ENCODE assay signal across 19 mouse cellular contexts in the genomic region with DNA sequence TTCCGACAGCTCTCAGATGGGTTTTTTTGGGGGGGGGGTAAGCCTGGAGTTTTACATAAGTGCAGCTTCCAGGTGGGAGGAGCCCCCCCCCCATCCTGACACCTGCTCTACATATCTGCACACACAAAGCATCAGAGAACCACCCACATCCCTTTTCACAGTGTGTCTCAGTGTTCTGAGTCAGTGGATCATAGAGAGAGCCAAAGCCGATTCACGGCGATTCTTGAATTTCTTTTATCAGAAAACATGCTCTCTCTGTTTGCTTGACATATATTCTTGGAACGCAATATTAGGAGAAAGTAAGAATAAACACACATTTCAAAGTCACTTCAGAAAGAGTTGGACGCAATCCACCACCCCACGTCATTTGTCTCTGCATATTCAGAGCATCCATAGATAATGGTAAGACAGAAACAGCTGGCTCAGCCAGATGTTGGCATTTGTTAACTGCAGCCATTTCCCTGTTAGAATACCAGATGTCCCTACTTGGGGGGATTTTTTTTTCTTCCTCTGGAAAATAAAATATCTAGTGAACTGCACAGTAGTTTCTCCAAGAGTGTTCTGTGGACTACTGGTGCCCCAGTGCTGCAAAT.
DNase-seq lines count a peak whose midpoint lies in the region; ATAC-seq lines count a peak whose summit lies in the region.
"Had no signal": no experiment of that assay in that cellular context is flagged by ENCODE, and none has a peak within 500 bp of the region (broad histone marks: within the 10 kb centered on the region; RNA-seq: fewer than 3 reads in every experiment).

No protein-coding gene starts in this region.

- H3K4me1 ChIP-seq in hindbrain, embryonic 14.5 days (replicated peaks; ENCODE audit: control insufficient read depth, insufficient read depth, low read length): no peaks in the 10 kb centered on the region
- peaks cover 16% of the 10 kb centered on the region; the same call in 1 of the 2 replicates for H3K4me1 ChIP-seq in hindbrain, embryonic 13.5 days (replicated peaks)
- no peaks in the 10 kb centered on the region for H3K4me1 ChIP-seq in liver, embryonic 12.5 days
- H3K4me1 ChIP-seq: megakaryocyte, embryonic 14.5 days had no signal

- DNase-seq in hindbrain, embryonic 14.5 days (ENCODE audit: low spot score): peak; percentile 30
- DNase-seq in left cerebral cortex, postnatal 25 days (ENCODE audit: low spot score in 2 of 2): peak; percentile 26 to 52
- DNase-seq in left cerebral cortex, postnatal 4 days: no peak
- peak; percentile 26 to 42 for DNase-seq in right cerebral cortex, adult 2 months (ENCODE audit: low spot score in 2 of 2)
- DNase-seq in right cerebral cortex, postnatal 4 days: no peak
- DNase-seq: adrenal gland, postnatal 36 days; cerebellum, adult 9-11 months; thymus, postnatal 25 days had no signal

- no peaks in the 10 kb centered on the region for H3K27me3 ChIP-seq in hindbrain, embryonic 14.5 days (ENCODE audit: control insufficient read depth, insufficient read depth, low read length)
- 0 out of 2 replicates have a peak, but pooled peaks cover 2% of the 10 kb centered on the region for H3K27me3 ChIP-seq in hindbrain, embryonic 13.5 days
- peaks cover 17% of the 10 kb centered on the region; the same call in 1 of the 2 replicates for H3K27me3 ChIP-seq in liver, embryonic 12.5 days (replicated peaks)
- H3K27me3 ChIP-seq: intestine, embryonic 15.5 days; megakaryocyte, embryonic 14.5 days had no signal

- H3K27ac ChIP-seq in hindbrain, embryonic 14.5 days: no peak overlapping the region
- H3K27ac ChIP-seq in hindbrain, embryonic 13.5 days: no peak overlapping the region
- no peak overlapping the region for H3K27ac ChIP-seq in liver, embryonic 12.5 days
- H3K27ac ChIP-seq: embryonic facial prominence, embryonic 15.5 days; forebrain, embryonic 10.5 days; heart, embryonic 13.5 days; hindbrain, embryonic 10.5 days; intestine, embryonic 15.5 days; limb, embryonic 13.5 days had no signal

- no peaks in the 10 kb centered on the region for H3K9me3 ChIP-seq in hindbrain, embryonic 14.5 days (ENCODE audit: control insufficient read depth, low read length)
- no peaks in the 10 kb centered on the region for H3K9me3 ChIP-seq in hindbrain, embryonic 13.5 days
- H3K9me3 ChIP-seq in liver, embryonic 12.5 days (replicated peaks): no peaks in the 10 kb centered on the region
- H3K9me3 ChIP-seq: embryonic facial prominence, embryonic 15.5 days; forebrain, embryonic 10.5 days; heart, embryonic 13.5 days; hindbrain, embryonic 10.5 days; intestine, embryonic 15.5 days; limb, embryonic 13.5 days had no signal

- ATAC-seq in hindbrain, embryonic 14.5 days (ENCODE audit: low FRiP score): no peak
- no peak for ATAC-seq in hindbrain, embryonic 13.5 days (ENCODE audit: low FRiP score)
- ATAC-seq in liver, embryonic 12.5 days: no peak
- ATAC-seq: midbrain, embryonic 16.5 days had no signal

- no peak overlapping the region for H3K4me2 ChIP-seq in hindbrain, embryonic 14.5 days (replicated peaks)
- no peak overlapping the region for H3K4me2 ChIP-seq in hindbrain, embryonic 13.5 days
- no peak overlapping the region for H3K4me2 ChIP-seq in liver, embryonic 12.5 days
- H3K4me2 ChIP-seq: embryonic facial prominence, embryonic 15.5 days; heart, embryonic 13.5 days; intestine, embryonic 15.5 days; limb, embryonic 13.5 days had no signal

- 81% methylated on average over 7 of the region's 7 CpGs for WGBS in hindbrain, embryonic 14.5 days
- 77% methylated on average over 7 of the region's 7 CpGs for WGBS in hindbrain, embryonic 13.5 days
- WGBS in liver, embryonic 12.5 days (ENCODE audit: insufficient replicate concordance): 68% methylated on average over 7 of the region's 7 CpGs

- H3K4me3 ChIP-seq in hindbrain, embryonic 14.5 days (replicated peaks; ENCODE audit: low read length): no peak overlapping the region
- H3K4me3 ChIP-seq in hindbrain, embryonic 13.5 days: no peak overlapping the region
- H3K4me3 ChIP-seq in liver, embryonic 12.5 days: no peak overlapping the region
- H3K4me3 ChIP-seq: embryonic facial prominence, embryonic 15.5 days; forebrain, embryonic 10.5 days; heart, embryonic 13.5 days; hindbrain, embryonic 10.5 days; intestine, embryonic 15.5 days; limb, embryonic 13.5 days; megakaryocyte, embryonic 14.5 days had no signal

- no peak overlapping the region for H3K9ac ChIP-seq in hindbrain, embryonic 14.5 days
- no peak overlapping the region for H3K9ac ChIP-seq in hindbrain, embryonic 13.5 days
- no peak overlapping the region for H3K9ac ChIP-seq in liver, embryonic 12.5 days
- H3K9ac ChIP-seq: embryonic facial prominence, embryonic 15.5 days; heart, embryonic 13.5 days; intestine, embryonic 15.5 days; limb, embryonic 13.5 days had no signal

- intact Hi-C loops in left cerebral cortex, postnatal 25 days (cut with DNase I): no loop called here
- intact Hi-C loops in left cerebral cortex, postnatal 4 days (cut with DNase I): no loop called here

- no peaks in the 10 kb centered on the region for H3K36me3 ChIP-seq in hindbrain, embryonic 14.5 days (replicated peaks; ENCODE audit: control insufficient read depth, insufficient read depth)
- H3K36me3 ChIP-seq in hindbrain, embryonic 13.5 days: no peaks in the 10 kb centered on the region
- no peaks in the 10 kb centered on the region for H3K36me3 ChIP-seq in liver, embryonic 12.5 days
- H3K36me3 ChIP-seq: embryonic facial prominence, embryonic 15.5 days; forebrain, embryonic 10.5 days; G1E; heart, embryonic 13.5 days; hindbrain, embryonic 10.5 days; intestine, embryonic 15.5 days; limb, embryonic 13.5 days had no signal

Comparison
In these comparisons a context has a peak if more than half of its experiments do, and no peak if none do; other contexts are left out.
1. DNase-seq: peak in hindbrain, embryonic 14.5 days (single experiment), left cerebral cortex, postnatal 25 days (2 of 2) and right cerebral cortex, adult 2 months (2 of 2); none in left cerebral cortex, postnatal 4 days (single experiment) and right cerebral cortex, postnatal 4 days (single experiment).